Mouse (Mus musculus) heart, adult 18-20 months (tissue): ENCODE data around the gene Gpatch4. TPM values are rescaled to one million over a fixed set of nuclear protein-coding genes. Genes with fewer than 3 reads are reported as not detected.

Experiments used
- DNase-seq, 2 experiments: peaks; one replicate each; pipeline ENCODE4 v3.0.0; 2021 to 2022; ENCODE audit warnings: mixed read lengths in 1 of 2
- total RNA-seq, 2 experiments: library from RNA; stranded (reverse); gene quantifications; 2 replicates each; pipeline ENCODE4 v1.2.3; 2021

Gene Gpatch4
- total RNA-seq, 2 experiments from 2014 or later = 10.9 to 12.3 TPM

GRCm38 (mm10) chr3:88097666-88098065, 54.8 kb downstream of the Gpatch4 start:
- DNase-seq = no peak

GRCm38 (mm10) chr3:88100251-88100650, 57.3 kb downstream of the Gpatch4 start:
- no peak for DNase-seq

- DNase-seq = no peak
Observed at GRCm38 (mm10) chr3:88101736-88102135, 58.8 kb downstream of the Gpatch4 start.

- DNase-seq = no peak
Observed at GRCm38 (mm10) chr3:88102196-88102595, 59.3 kb downstream of the Gpatch4 start.

GRCm38 (mm10) chr3:88102611-88103010, 59.7 kb downstream of the Gpatch4 start:
- DNase-seq = peak in 1 of 2 experiments; percentile 42

Other genes starting within 250 kb of the Gpatch4 start
- gene Ntrk1, start 247.9 kb upstream of the Gpatch4 start, total RNA-seq = under 1 TPM in 1 of 2 experiments, not detected in 1; 0.57 TPM
- gene Insrr, start 246.2 kb upstream of the Gpatch4 start, total RNA-seq = under 1 TPM in 1 of 2 experiments, not detected in 1; 0.10 TPM
- gene Pear1, start 218.8 kb upstream of the Gpatch4 start, total RNA-seq = 10 to 100 TPM; 14.0 to 15.6 TPM
- gene Sh2d2a, start 196.4 kb upstream of the Gpatch4 start, total RNA-seq = 1 to 10 TPM in 1 of 2 experiments, under 1 TPM in 1; 0.17 to 1.2 TPM
- gene Prcc, start 157.5 kb upstream of the Gpatch4 start, total RNA-seq = 10 to 100 TPM; 45.6 to 47.9 TPM
- 100 to 1,000 TPM; 111 to 117 TPM for gene Hdgf, start 136.8 kb upstream of the Gpatch4 start, total RNA-seq
- 10 to 100 TPM; 75.0 to 77.9 TPM for gene Mrpl24, start 123.6 kb upstream of the Gpatch4 start, total RNA-seq
- 10 to 100 TPM; 10.8 to 11.5 TPM for gene Isg20l2, start 112.8 kb upstream of the Gpatch4 start, total RNA-seq
- 1 to 10 TPM; 4.8 to 5.1 TPM for gene Rrnad1, start 112.4 kb upstream of the Gpatch4 start, total RNA-seq
- not detected for gene Crabp2, start 94.4 kb upstream of the Gpatch4 start, total RNA-seq
- gene Nes, start 72.0 kb upstream of the Gpatch4 start, total RNA-seq = 10 to 100 TPM; 12.5 to 24.8 TPM
- under 1 TPM in 1 of 2 experiments, not detected in 1; 0.32 TPM for gene Bcan, start 42.9 kb upstream of the Gpatch4 start, total RNA-seq
- gene Hapln2, start 15.5 kb upstream of the Gpatch4 start, total RNA-seq = not detected
- 10 to 100 TPM; 90.7 to 95.9 TPM for gene Naxe, start 15.4 kb downstream of the Gpatch4 start, total RNA-seq
- gene Ttc24, start 35.2 kb downstream of the Gpatch4 start, total RNA-seq = not detected
- gene Iqgap3, start 38.9 kb downstream of the Gpatch4 start, total RNA-seq = under 1 TPM; 0.39 to 0.69 TPM
- 100 to 1,000 TPM; 120 TPM for gene Mef2d, start 99.3 kb downstream of the Gpatch4 start, total RNA-seq
- under 1 TPM in 1 of 2 experiments, not detected in 1; 0.64 TPM for gene Rhbg, start 211.6 kb downstream of the Gpatch4 start, total RNA-seq
- under 1 TPM; 0.30 to 0.33 TPM for gene Gm38392, start 244.1 kb downstream of the Gpatch4 start, total RNA-seq